Mouse (Mus musculus) stomach, embryonic 16.5 days (tissue): ENCODE measurements around the gene Ttll2. TPM values are rescaled to one million over a fixed set of nuclear protein-coding genes. Genes with fewer than 3 reads are reported as not detected.
"Not testable (repeated sequence)": the region's sequence is repeated elsewhere in the genome, so short reads cannot be mapped to it uniquely, and the experiment has no call there.

ENCODE experiments used
- ATAC-seq: fragments of 200-750 bp; cut with Nextera tagmentation; 2 replicates; pipeline ENCODE4 v1.8.0; 2017; ENCODE audit warnings: moderate number of reproducible peaks, moderate TSS enrichment; ENCODE audit not compliant: insufficient read depth, low FRiP score
- H3K27ac ChIP-seq: fragments of 300-500 bp; sonication (generic); 2 replicates; pipeline ENCODE4 v1.5.1; 2014; ENCODE audit warnings: low read length
- H3K27me3 ChIP-seq: fragments of 300-500 bp; sonication (generic); 2 replicates; pipeline ENCODE4 v1.6.1; 2014; ENCODE audit warnings: low read length, control low read depth, mixed read lengths; ENCODE audit not compliant: control insufficient read depth, insufficient read depth
- H3K36me3 ChIP-seq: fragments of 300-500 bp; sonication (generic); 2 replicates; pipeline ENCODE4 v1.6.1; 2014; ENCODE audit warnings: low read length; ENCODE audit not compliant: control insufficient read depth, insufficient read depth
- H3K4me1 ChIP-seq: fragments of 300-500 bp; sonication (generic); 2 replicates; pipeline ENCODE4 v1.6.1; 2014; ENCODE audit warnings: low read length, control low read depth, mixed read lengths; ENCODE audit not compliant: control insufficient read depth, insufficient read depth
- H3K4me2 ChIP-seq: fragments of 300-500 bp; sonication (generic); 2 replicates; pipeline ENCODE4 v1.6.1; 2014; ENCODE audit warnings: low read depth, low read length, mixed read lengths
- H3K4me3 ChIP-seq: fragments of 300-500 bp; sonication (generic); replicated peaks from 2 replicates; pipeline ENCODE4 v1.5.1; 2014; ENCODE audit warnings: mild to moderate bottlenecking, low read length
- H3K9ac ChIP-seq: fragments of 300-500 bp; sonication (generic); 2 replicates; pipeline ENCODE4 v1.6.1; 2014; ENCODE audit warnings: low read length
- H3K9me3 ChIP-seq: fragments of 300-500 bp; sonication (generic); replicated peaks from 2 replicates; pipeline ENCODE4 v1.6.1; 2016; ENCODE audit warnings: low read length, control low read depth; ENCODE audit not compliant: control insufficient read depth
- WGBS: fragments of 180-500 bp; shearing (Covaris S2); extraction: QIAGEN DNeasy Blood & Tissue Kit; methylation state at CpG from one replicate; pipeline ENCODE4 v1.1.7; 2014; 5-methylcytosine and 5-hydroxymethylcytosine counted together
- polyA plus RNA-seq: library from polyadenylated mRNA; unstranded; fragments of >200 nt; fragmentation: Nextera tagmentation; extraction: Ambion mirVana; gene quantifications from 2 replicates; pipeline ENCODE4 v1.2.1, GENCODE M21; 2015

Gene Ttll2
- polyA plus RNA-seq, result not detected in 2 replicates

DNA sequence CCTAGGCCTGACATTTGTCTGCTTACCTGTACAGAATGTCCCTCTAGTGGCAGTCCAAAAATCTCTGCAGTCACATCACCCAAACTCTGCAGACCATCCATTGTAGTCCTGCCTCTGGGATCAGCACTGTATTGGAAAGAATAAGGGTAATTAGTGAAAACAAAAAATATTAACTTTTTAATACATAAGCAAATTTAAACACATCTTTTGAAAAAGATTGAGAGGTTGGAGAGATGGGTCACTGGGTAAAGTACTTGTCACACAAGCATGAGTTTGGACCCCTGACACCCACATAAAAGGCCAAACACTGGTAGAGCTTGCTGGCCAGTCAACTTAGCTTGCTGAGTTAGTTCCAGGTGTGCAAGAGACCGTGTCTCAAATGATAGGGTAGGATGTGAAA lies at the start of gene Ttll2:
TSS of gene Ttll2 (minus strand) at position 101 of the 400 bp plus-strand sequence.
- not testable (repeated sequence) for H3K27ac ChIP-seq, ATAC-seq, H3K36me3 ChIP-seq, H3K9ac ChIP-seq, H3K4me3 ChIP-seq, H3K9me3 ChIP-seq, H3K4me1 ChIP-seq, H3K27me3 ChIP-seq, H3K4me2 ChIP-seq
- WGBS, result 83% methylated on average over 1 of the region's 1 CpGs

DNA sequence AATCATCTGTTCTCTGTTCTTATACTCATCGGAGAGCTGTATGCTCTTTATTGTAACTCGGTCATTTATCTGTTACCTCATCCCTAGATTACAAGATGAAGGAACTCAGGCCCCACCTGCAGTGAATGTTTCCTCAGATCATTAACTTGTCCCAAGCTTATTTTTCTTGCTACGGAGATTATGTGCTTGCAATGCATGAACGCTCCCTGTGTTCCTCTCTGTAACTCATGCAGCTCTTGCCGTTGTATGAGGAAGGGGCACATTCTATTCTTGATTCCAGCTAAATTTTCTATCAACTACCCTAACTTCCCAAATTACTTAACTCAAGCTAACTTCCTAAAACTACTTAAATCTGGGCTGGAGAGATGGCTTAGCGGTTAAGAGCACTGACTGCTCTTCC lies 47.3 kb upstream of the Ttll2 start:
- H3K36me3 ChIP-seq, H3K4me2 ChIP-seq, H3K9ac ChIP-seq, ATAC-seq, H3K4me1 ChIP-seq, H3K27me3 ChIP-seq, H3K4me3 ChIP-seq, H3K9me3 ChIP-seq, H3K27ac ChIP-seq: not testable (repeated sequence)
- 68% methylated on average over 6 of the region's 6 CpGs for WGBS

DNA sequence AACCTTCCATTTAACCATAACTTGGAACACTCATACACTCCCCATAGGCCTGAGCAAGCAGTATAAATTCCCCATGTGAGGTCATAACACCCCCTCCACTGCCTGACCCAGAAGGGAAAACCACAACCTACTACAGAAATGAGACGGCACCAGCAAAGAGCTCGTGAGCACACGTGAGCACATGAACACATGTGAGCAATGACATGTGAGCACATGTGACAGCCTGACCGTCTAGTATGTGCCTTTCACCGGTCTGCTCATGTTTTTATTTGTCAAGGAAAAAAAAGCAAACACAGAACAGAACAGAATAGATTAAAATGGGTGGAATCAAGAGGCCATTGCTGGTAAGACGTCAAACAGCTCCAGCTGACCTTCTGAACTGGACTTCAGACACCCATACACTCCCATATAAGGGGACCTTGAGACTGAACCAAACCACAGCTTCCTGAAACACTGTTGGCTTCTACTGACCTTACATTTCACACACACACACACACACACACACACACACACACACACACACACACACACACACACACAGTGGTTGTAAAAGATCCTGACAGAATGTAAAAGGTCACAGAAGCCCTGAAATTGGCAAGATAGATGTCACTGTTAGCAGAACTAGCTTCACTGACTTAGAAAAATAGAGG lies 45.8 kb upstream of the Ttll2 start:
- 65% methylated on average over 6 of the region's 6 CpGs for WGBS
- not testable (repeated sequence) for H3K4me2 ChIP-seq, H3K36me3 ChIP-seq, H3K27me3 ChIP-seq, H3K4me3 ChIP-seq, H3K27ac ChIP-seq, H3K4me1 ChIP-seq, H3K9me3 ChIP-seq, H3K9ac ChIP-seq, ATAC-seq

GRCm38 (mm10) chr17:7397079-7397478 lies 44.6 kb upstream of the Ttll2 start:
- H3K27ac ChIP-seq, H3K4me2 ChIP-seq, H3K9ac ChIP-seq, H3K4me3 ChIP-seq, ATAC-seq, H3K4me1 ChIP-seq, H3K36me3 ChIP-seq, H3K27me3 ChIP-seq, H3K9me3 ChIP-seq: not testable (repeated sequence)
- WGBS, result 83% methylated on average over 13 of the region's 13 CpGs

GRCm38 (mm10) chr17:7396288-7396687 lies 43.8 kb upstream of the Ttll2 start:
- not testable (repeated sequence) for H3K4me1 ChIP-seq, H3K27ac ChIP-seq, H3K4me3 ChIP-seq, H3K4me2 ChIP-seq, H3K9me3 ChIP-seq, H3K27me3 ChIP-seq, H3K36me3 ChIP-seq, H3K9ac ChIP-seq, ATAC-seq
- no CpG with 5 or more reads among the region's 2 CpGs for WGBS

DNA sequence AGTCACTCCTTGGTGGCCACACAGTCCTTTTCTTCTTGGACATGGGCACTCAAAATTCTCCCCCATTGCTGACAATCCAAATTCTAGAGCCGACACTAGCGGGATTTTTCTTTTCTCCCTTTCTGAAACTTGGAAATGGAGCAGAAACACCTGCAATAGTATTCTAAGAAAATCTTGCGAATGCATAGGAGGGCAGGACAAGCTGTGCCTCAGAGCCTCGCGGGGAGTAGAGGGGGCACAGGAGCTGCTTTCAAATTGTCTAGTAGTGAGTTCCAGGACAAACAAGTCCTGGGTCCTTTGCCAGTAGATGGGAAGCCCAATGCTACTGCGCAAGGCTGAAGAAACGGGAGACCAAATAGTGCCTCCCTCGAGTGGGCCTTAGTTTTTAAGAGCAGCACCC lies 43.2 kb upstream of the Ttll2 start:
- WGBS, result 87% methylated on average over 6 of the region's 8 CpGs
- ATAC-seq, result not testable (repeated sequence)

GRCm38 (mm10) chr17:7395116-7395515 lies 42.6 kb upstream of the Ttll2 start:
- WGBS, result 82% methylated on average over 7 of the region's 7 CpGs
- ATAC-seq, H3K27me3 ChIP-seq, H3K4me2 ChIP-seq, H3K27ac ChIP-seq, H3K9me3 ChIP-seq, H3K4me3 ChIP-seq, H3K9ac ChIP-seq, H3K36me3 ChIP-seq, H3K4me1 ChIP-seq: not testable (repeated sequence)

More for the DNA sequence above, 43.2 kb upstream of the Ttll2 start:
- H3K36me3 ChIP-seq, H3K9me3 ChIP-seq, H3K4me3 ChIP-seq, H3K27me3 ChIP-seq, H3K27ac ChIP-seq, H3K9ac ChIP-seq, H3K4me2 ChIP-seq, H3K4me1 ChIP-seq: not testable (repeated sequence)

- not testable (repeated sequence) for H3K27ac ChIP-seq, H3K36me3 ChIP-seq, H3K9ac ChIP-seq, H3K4me2 ChIP-seq, ATAC-seq, H3K4me3 ChIP-seq, H3K4me1 ChIP-seq, H3K9me3 ChIP-seq, H3K27me3 ChIP-seq
- 63% methylated on average over 7 of the region's 7 CpGs for WGBS
Observed at GRCm38 (mm10) chr17:7389898-7390297, 37.4 kb upstream of the Ttll2 start.

DNA sequence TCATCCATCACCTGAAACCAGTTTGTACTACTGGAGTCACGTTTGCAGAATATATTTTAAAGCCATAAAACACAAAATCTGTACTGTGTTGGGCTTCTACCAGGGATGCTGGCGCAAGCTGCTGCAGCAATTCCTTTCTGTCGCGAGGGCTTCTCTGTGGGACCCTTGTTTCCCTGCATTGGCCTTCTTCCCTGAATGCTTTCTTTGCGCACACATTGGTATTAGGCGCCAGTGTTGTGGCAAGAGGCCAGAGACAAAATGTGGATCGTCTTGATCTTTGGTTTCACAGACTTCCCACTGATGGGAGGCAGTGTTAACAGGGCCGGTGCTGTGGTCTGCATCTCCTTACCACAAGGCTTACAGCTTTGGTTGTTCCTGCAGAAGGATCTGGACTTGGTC lies 36.5 kb upstream of the Ttll2 start:
- not testable (repeated sequence) for H3K4me2 ChIP-seq, H3K4me1 ChIP-seq, H3K27me3 ChIP-seq, H3K4me3 ChIP-seq, H3K36me3 ChIP-seq, H3K9me3 ChIP-seq, ATAC-seq, H3K9ac ChIP-seq, H3K27ac ChIP-seq
- WGBS, result 69% methylated on average over 6 of the region's 8 CpGs
